Mouse (Mus musculus): ENCODE results near the gene Fkbp8. TPM values are rescaled to one million over a fixed set of nuclear protein-coding genes. Genes with fewer than 3 reads are reported as not detected.
A peak's percentile ranks its signal among the peaks of the same experiment; 100 is the strongest.

Gene Fkbp8
- total and polyA plus RNA-seq, 3 experiments, result 176 to 266 (median 178) TPM

DNA sequence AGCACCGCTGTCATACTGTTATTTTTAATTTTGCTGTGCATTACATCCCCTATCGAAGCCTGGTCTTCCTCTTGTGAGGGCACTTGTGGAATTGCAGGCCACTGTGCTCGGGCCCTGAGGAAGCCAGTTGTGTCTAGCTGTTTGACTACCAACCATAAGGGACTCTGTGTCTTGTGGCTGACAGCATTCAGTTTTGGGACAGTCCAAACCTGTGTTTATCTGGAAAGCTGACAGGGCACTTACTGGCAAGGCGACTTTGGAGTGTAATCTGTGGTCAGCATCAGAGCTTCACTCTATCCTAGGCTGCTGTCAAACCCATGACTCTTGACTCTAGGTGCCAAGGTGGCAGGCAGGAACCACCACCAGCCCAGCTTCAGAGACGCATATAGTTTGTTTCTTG is 13.6 kb downstream of the Fkbp8 start:
- H3K4me1 ChIP-seq (ENCODE audit: control insufficient read depth in 1 of 2, insufficient read depth in 2 of 2), result peaks cover 12 to 55% of the 10 kb centered on the region in 2 experiments
- no peaks in the 10 kb centered on the region for H3K27me3 ChIP-seq (replicated peaks)
- peaks cover 35% of the 10 kb centered on the region for H3K79me2 ChIP-seq (replicated peaks; ENCODE audit: control insufficient read depth, extremely low read depth, insufficient read depth, poor library complexity, severe bottlenecking)
- no peak for DNase-seq (ENCODE audit: extremely low read depth)
- H3K9me3 ChIP-seq (replicated peaks; ENCODE audit: low read length), result no peaks in the 10 kb centered on the region
- H3K9ac ChIP-seq (ENCODE audit: insufficient read depth, low read depth), result no peak overlapping the region
- in situ Hi-C loops (cut with MboI; ENCODE audit: low pct_ligation_motif_present, low pct_unique_long_range_greater_than_20kb, low sequenced_read_pairs) (loop anchor here (10.0 kb wide), 1 partner anchor 64 kb away; the partner anchor contains the start of gene Ssbp4), dilution Hi-C loops (cut with MboI; ENCODE audit: extremely low pct_ligation_motif_present, extremely low pct_unique_long_range_greater_than_20kb, low sequenced_read_pairs) (no loop called here)
- no peak overlapping the region for H3K27ac ChIP-seq (ENCODE audit: insufficient read depth, low read depth)
- H3K4me3 ChIP-seq (replicated peaks in 1 of 3; ENCODE audit: low read depth in 2 of 3, low read length in 2 of 3, poor library complexity in 1 of 3), result peak overlapping the region in 1 of 3 experiments; percentile 94
- peaks cover 7 to 52% of the 10 kb centered on the region in 2 experiments for H3K36me3 ChIP-seq (replicated peaks in 1 of 2; ENCODE audit: control insufficient read depth in 1 of 2, insufficient read depth in 1 of 2, low read length in 1 of 2)
- peak overlapping the region; percentile 79; the same call in 1 of the 2 replicates for H3K4me2 ChIP-seq (ENCODE audit: insufficient read depth, low read depth, poor library complexity, severe bottlenecking)
- TF ChIP-seq MXI1 (IDR thresholded peaks at IDR 0.05; ENCODE audit: low read depth, low read length) (no peak), CHD2 (IDR thresholded peaks at IDR 0.05; ENCODE audit: low read length) (no peak), CTCF (conservative IDR thresholded peaks at IDR 0.05 in 1 of 2, IDR thresholded peaks at IDR 0.05 in 1 of 2; ENCODE audit: low read depth in 2 of 2, low read length in 2 of 2) (no peak), POLR2AphosphoS2 (IDR thresholded peaks at IDR 0.05; ENCODE audit: low read depth, low read length) (no peak), E2F4 (IDR thresholded peaks at IDR 0.05; ENCODE audit: insufficient replicate concordance, low read depth, low read length) (no peak), MAX (IDR thresholded peaks at IDR 0.05; ENCODE audit: low read length) (no peak), MAFK (IDR thresholded peaks at IDR 0.05; ENCODE audit: insufficient replicate concordance, low read length) (no peak), ELF1 (IDR thresholded peaks at IDR 0.05; ENCODE audit: low read depth, low read length) (no peak)

DNA sequence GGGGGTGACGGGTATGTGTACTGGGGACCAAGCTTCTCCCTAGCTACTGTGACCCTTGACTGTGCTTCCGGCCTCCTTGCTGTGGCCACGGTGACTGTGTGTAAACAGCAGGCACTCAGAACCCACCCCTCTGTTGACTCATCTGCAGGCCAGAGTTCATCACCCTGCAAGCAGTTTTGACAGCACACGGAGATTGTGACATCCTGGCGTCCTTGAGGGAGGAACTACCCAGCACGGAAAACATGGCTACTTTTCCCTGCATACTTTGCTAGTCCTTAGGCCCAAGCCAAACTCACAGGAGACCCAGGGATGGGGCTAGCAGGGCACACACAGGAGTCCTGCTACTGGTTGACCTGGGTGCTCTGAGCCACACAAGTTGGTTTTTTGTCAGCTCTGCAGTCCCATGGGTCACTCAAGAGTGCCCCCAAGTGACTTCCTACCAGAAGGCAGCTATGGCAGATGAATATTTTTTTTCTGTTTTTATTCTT is 16.7 kb downstream of the Fkbp8 start:
- Histone ChIP-seq H3K27ac (ENCODE audit: insufficient read depth, low read depth) (no peak overlapping the region), H3K4me1 (ENCODE audit: control insufficient read depth in 1 of 2, insufficient read depth in 2 of 2) (peaks cover 15 to 55% of the 10 kb centered on the region in 2 experiments), H3K9ac (ENCODE audit: insufficient read depth, low read depth) (no peak overlapping the region), H3K4me3 (replicated peaks in 1 of 3; ENCODE audit: low read depth in 2 of 3, low read length in 2 of 3, poor library complexity in 1 of 3) (no peak overlapping the region), H3K27me3 (replicated peaks) (no peaks in the 10 kb centered on the region), H3K79me2 (replicated peaks; ENCODE audit: control insufficient read depth, extremely low read depth, insufficient read depth, poor library complexity, severe bottlenecking) (peaks cover 53% of the 10 kb centered on the region), H3K9me3 (replicated peaks; ENCODE audit: low read length) (no peaks in the 10 kb centered on the region), H3K4me2 (ENCODE audit: insufficient read depth, low read depth, poor library complexity, severe bottlenecking) (no peak overlapping the region), H3K36me3 (replicated peaks in 1 of 2; ENCODE audit: control insufficient read depth in 1 of 2, insufficient read depth in 1 of 2, low read length in 1 of 2) (peaks cover 3 to 56% of the 10 kb centered on the region in 2 experiments)
- DNase-seq (ENCODE audit: extremely low read depth), result peak; percentile 53
- in situ Hi-C loops (cut with MboI; ENCODE audit: low pct_ligation_motif_present, low pct_unique_long_range_greater_than_20kb, low sequenced_read_pairs) (loop anchor here (10.0 kb wide), 1 partner anchor 61 kb away; the partner anchor contains the start of gene Ssbp4), dilution Hi-C loops (cut with MboI; ENCODE audit: extremely low pct_ligation_motif_present, extremely low pct_unique_long_range_greater_than_20kb, low sequenced_read_pairs) (no loop called here)
- peak; percentile 62 for TF ChIP-seq RAD21 (IDR thresholded peaks at IDR 0.05; ENCODE audit: low read depth, low read length)
- TF ChIP-seq CTCF (conservative IDR thresholded peaks at IDR 0.05 in 1 of 2, IDR thresholded peaks at IDR 0.05 in 1 of 2; ENCODE audit: low read depth in 2 of 2, low read length in 2 of 2), result peak in 1 of 2 experiments; percentile 71; a peak in 2 of 4 replicates
- TF ChIP-seq ZNF384 (IDR thresholded peaks at IDR 0.05; ENCODE audit: low read depth, low read length), result peak; percentile 83
- TF ChIP-seq POLR2A (IDR thresholded peaks at IDR 0.05; ENCODE audit: low read depth, low read length), result no peak
- no peak for TF ChIP-seq ETS1 (conservative IDR thresholded peaks at IDR 0.05; ENCODE audit: low read depth, low read length)
- TF ChIP-seq SMC3 (IDR thresholded peaks at IDR 0.05; ENCODE audit: low read depth, low read length), result peak; percentile 55

DNA sequence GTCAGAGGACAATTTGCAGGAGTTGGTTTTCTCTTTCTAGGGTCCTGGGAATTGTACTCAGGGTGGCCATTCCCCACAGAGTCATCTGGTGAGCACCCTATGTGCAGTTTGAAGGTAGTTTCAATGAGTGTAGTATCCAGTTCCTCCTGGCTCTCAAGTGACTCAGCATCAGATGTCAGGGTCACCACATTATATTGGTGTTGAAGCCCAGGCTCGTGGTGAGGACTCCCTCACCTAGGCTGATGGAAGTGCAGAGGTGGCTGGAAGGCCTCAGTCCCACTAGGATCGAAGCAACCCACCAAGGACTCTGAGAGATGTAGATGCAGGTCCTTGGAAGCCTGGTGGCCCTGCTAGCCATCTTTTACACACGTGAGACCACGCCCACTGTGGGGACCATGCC is 18.9 kb downstream of the Fkbp8 start:
- TF ChIP-seq MAFK (IDR thresholded peaks at IDR 0.05; ENCODE audit: insufficient replicate concordance, low read length) (no peak), EP300 (IDR thresholded peaks at IDR 0.05; ENCODE audit: low read length) (no peak), ETS1 (conservative IDR thresholded peaks at IDR 0.05; ENCODE audit: low read depth, low read length) (no peak), POLR2A (IDR thresholded peaks at IDR 0.05; ENCODE audit: low read depth, low read length) (no peak)
- no peak overlapping the region for H3K9ac ChIP-seq (ENCODE audit: insufficient read depth, low read depth)
- dilution Hi-C loops (cut with MboI; ENCODE audit: extremely low pct_ligation_motif_present, extremely low pct_unique_long_range_greater_than_20kb, low sequenced_read_pairs), result no loop called here
- no peaks in the 10 kb centered on the region for H3K9me3 ChIP-seq (replicated peaks; ENCODE audit: low read length)
- no peaks in the 10 kb centered on the region for H3K27me3 ChIP-seq (replicated peaks)
- peaks cover 3 to 61% of the 10 kb centered on the region in 2 experiments for H3K36me3 ChIP-seq (replicated peaks in 1 of 2; ENCODE audit: control insufficient read depth in 1 of 2, insufficient read depth in 1 of 2, low read length in 1 of 2)
- peaks cover 36% of the 10 kb centered on the region for H3K79me2 ChIP-seq (replicated peaks; ENCODE audit: control insufficient read depth, extremely low read depth, insufficient read depth, poor library complexity, severe bottlenecking)
- no peak overlapping the region for H3K4me2 ChIP-seq (ENCODE audit: insufficient read depth, low read depth, poor library complexity, severe bottlenecking)
- no peak overlapping the region for H3K27ac ChIP-seq (ENCODE audit: insufficient read depth, low read depth)
- DNase-seq (ENCODE audit: extremely low read depth), result no peak
- in situ Hi-C loops (cut with MboI; ENCODE audit: low pct_ligation_motif_present, low pct_unique_long_range_greater_than_20kb, low sequenced_read_pairs), result loop anchor here (10.0 kb wide), 1 partner anchor 58 kb away; the partner anchor contains the start of gene Ssbp4
- no peak overlapping the region for H3K4me3 ChIP-seq (replicated peaks in 1 of 3; ENCODE audit: low read depth in 2 of 3, low read length in 2 of 3, poor library complexity in 1 of 3)
- H3K4me1 ChIP-seq (ENCODE audit: control insufficient read depth in 1 of 2, insufficient read depth in 2 of 2), result peaks cover 6 to 46% of the 10 kb centered on the region in 2 experiments; a peak in 3 of 4 replicates
